Mouse (Mus musculus) liver, embryonic 16.5 days (tissue): ENCODE data around the gene Gm26602. TPM values are rescaled to one million over a fixed set of nuclear protein-coding genes. Genes with fewer than 3 reads are reported as not detected.
"Not testable (repeated sequence)": the region's sequence is repeated elsewhere in the genome, so short reads cannot be mapped to it uniquely, and the experiment has no call there.

Experiments used
- ATAC-seq: fragments of 200-750 bp; cut with Nextera tagmentation; 2 replicates; pipeline ENCODE4 v1.8.0; 2017; ENCODE audit warnings: low read depth, mild to moderate bottlenecking, moderate number of reproducible peaks, moderate library complexity
- H3K27ac ChIP-seq: fragments of 300-500 bp; sonication (generic); 2 replicates; pipeline ENCODE4 v1.5.1; 2014; ENCODE audit warnings: mild to moderate bottlenecking, low read length
- H3K27me3 ChIP-seq: fragments of 300-500 bp; sonication (generic); 2 replicates; pipeline ENCODE4 v1.6.1; 2014; ENCODE audit warnings: low read depth, low read length, mixed read lengths; ENCODE audit not compliant: control insufficient read depth, insufficient read depth
- H3K36me3 ChIP-seq: fragments of 300-500 bp; sonication (generic); 2 replicates; pipeline ENCODE4 v1.6.1; 2014; ENCODE audit warnings: mild to moderate bottlenecking; ENCODE audit not compliant: control insufficient read depth, insufficient read depth
- H3K4me1 ChIP-seq: fragments of 300-500 bp; sonication (generic); 2 replicates; pipeline ENCODE4 v1.6.1; 2014; ENCODE audit warnings: low read depth, low read length, mixed read lengths; ENCODE audit not compliant: control insufficient read depth
- H3K4me2 ChIP-seq: fragments of 300-500 bp; sonication (generic); 2 replicates; pipeline ENCODE4 v1.6.1; 2014; ENCODE audit warnings: low read depth, low read length, mixed read lengths
- H3K4me3 ChIP-seq: fragments of 300-500 bp; sonication (generic); 2 replicates; pipeline ENCODE4 v1.5.1; 2014; ENCODE audit warnings: low read depth, mild to moderate bottlenecking, low read length
- H3K9ac ChIP-seq: fragments of 300-500 bp; sonication (generic); 2 replicates; pipeline ENCODE4 v1.6.1; 2014; ENCODE audit warnings: low read depth, low read length
- H3K9me3 ChIP-seq: fragments of 300-500 bp; sonication (generic); replicated peaks from 2 replicates; pipeline ENCODE4 v1.6.1; 2016; ENCODE audit warnings: low read length; ENCODE audit not compliant: control insufficient read depth
- WGBS: fragments of 180-500 bp; shearing (Covaris S2); extraction: QIAGEN DNeasy Blood & Tissue Kit; methylation state at CpG from one replicate; pipeline ENCODE4 v1.1.7; 2014; ENCODE audit not compliant: insufficient replicate concordance; 5-methylcytosine and 5-hydroxymethylcytosine counted together
- microRNA-seq: library from miRNA; unstranded; fragments of <30 nt; microRNA quantifications from one replicate; pipeline ENCODE4, GENCODE M21; 2016
- polyA plus RNA-seq: library from polyadenylated mRNA; unstranded; fragments of >200 nt; fragmentation: Nextera tagmentation; extraction: Ambion mirVana; gene quantifications from 2 replicates; pipeline ENCODE4 v1.2.1, GENCODE M21; 2015

The Gm26602 gene
- polyA plus RNA-seq, 1 experiment from 2014 or later = not detected

DNA sequence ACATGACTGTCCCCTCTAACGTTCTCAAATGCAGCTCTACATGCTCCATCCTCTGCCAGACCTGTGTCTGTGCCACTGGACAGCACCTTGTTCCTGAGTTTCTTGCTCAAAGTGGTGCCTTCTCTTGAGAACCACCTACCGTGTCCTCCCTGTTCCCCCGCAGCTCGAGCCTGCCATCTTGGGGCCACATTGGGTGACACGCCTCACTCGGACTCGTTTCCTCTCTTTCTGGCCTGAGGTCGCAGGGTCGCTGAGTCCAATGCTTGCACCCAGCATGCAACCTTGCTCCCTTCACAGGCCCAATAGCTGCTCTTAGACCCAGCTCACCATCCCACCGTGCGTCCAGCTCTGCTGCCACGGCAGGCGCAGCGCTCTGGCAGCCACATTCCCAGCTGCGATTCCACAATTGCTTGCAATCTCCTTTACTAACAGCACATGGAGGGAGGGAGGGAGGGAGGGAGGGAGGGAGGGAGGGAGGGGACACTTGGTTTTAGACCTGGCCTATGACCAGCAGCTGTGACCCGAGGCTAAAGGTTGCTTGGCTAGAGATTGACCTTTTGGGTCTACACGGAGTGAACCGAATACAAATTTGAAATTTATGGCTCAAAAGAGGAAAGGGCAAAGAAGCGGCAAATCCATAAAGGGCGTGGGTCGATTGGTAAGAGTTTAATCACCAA lies 47.6 kb downstream of the Gm26602 start:
- H3K27ac ChIP-seq = no peak overlapping the region
- H3K9me3 ChIP-seq = no peaks in the 10 kb centered on the region
- WGBS = 16% methylated on average over 21 of the region's 21 CpGs
- no peak overlapping the region for H3K9ac ChIP-seq
- no peak overlapping the region for H3K4me3 ChIP-seq
- no peak for ATAC-seq
- H3K4me2 ChIP-seq = peak overlapping the region; percentile 19
- H3K27me3 ChIP-seq = no peaks in the 10 kb centered on the region; the same call in 1 of the 2 replicates
- peaks cover 7% of the 10 kb centered on the region; the same call in 1 of the 2 replicates for H3K36me3 ChIP-seq
- H3K4me1 ChIP-seq = peaks cover 16% of the 10 kb centered on the region

GRCm38 (mm10) chr10:79959412-79959811 lies 48.8 kb downstream of the Gm26602 start:
- 26% methylated on average over 10 of the region's 10 CpGs for WGBS
- not testable (repeated sequence) for H3K27me3 ChIP-seq, H3K36me3 ChIP-seq, H3K9ac ChIP-seq, ATAC-seq, H3K9me3 ChIP-seq, H3K27ac ChIP-seq
- H3K4me2 ChIP-seq = peak overlapping the region; percentile 42
- peaks cover 16% of the 10 kb centered on the region for H3K4me1 ChIP-seq
- peak overlapping the region; percentile 85 for H3K4me3 ChIP-seq

DNA sequence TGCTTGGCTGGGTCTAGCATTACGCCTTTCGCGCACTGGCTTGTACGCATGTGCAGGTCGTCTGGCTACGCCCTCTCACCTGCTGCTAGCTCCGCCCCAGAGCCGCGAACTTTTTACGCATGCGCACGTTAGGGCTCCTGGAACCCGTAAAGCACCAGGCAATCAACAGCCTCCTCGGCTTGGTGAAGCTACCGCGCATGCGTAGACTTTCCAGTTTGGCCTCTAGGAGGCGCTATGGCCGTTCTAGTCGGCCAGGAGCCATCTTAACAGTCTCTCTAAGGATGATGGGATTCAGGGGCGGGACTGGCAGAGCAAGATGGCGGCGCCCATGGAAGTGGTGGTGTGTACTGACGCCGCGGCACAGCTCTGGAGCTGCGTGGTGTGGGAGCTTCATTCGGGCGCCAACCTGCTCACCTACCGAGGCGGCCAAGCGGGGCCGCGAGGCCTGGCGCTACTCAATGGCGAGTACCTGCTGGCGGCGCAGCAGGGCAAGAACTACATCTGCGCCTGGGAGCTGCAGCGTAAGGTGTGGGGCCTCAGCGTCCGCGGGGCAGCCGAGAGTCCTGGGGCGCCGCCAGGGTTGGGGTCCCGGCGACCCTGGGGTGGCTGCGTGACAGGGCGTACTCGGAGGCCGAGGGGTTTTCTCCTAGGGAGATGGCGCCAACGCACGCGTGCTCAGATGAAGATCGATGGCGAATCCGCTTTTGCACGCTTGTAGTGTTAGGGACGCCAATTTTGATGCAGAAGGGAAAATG lies 49.4 kb downstream of the Gm26602 start, which contains the start of gene Wdr18:
TSS of gene Wdr18 (plus strand) at position 306 of the 755 bp plus-strand sequence.
- Histone ChIP-seq H3K4me3 (peak within 1 kb of the TSS; percentile 85), H3K4me1 (peaks cover 16% of the 10 kb centered on the region), H3K27me3 (no peaks in the 10 kb centered on the region; the same call in 1 of the 2 replicates), H3K27ac (peak within 1 kb of the TSS; percentile 25; the same call in 1 of the 2 replicates), H3K4me2 (peak within 1 kb of the TSS; percentile 90), H3K36me3 (peaks cover 12% of the 10 kb centered on the region; the same call in 1 of the 2 replicates), H3K9ac (peak within 1 kb of the TSS; percentile 77), H3K9me3 (no peaks in the 10 kb centered on the region)
- ATAC-seq = peak; percentile 93
- WGBS = under 1% methylated on average over 61 of the region's 61 CpGs

Small RNA genes lying within 50 kb of the gene (microRNA-seq; reads per million reads assigned to microRNA genes)
- gene Mir6910 = not detected

Other genes with a start within 250 kb of the Gm26602 start
- gene Madcam1, start 246.3 kb upstream of the Gm26602 start, polyA plus RNA-seq = 0.16 and 0.24 TPM in 2 replicates
- gene Tpgs1, start 241.5 kb upstream of the Gm26602 start, polyA plus RNA-seq = 19.3 and 19.4 TPM in 2 replicates
- 80.5 and 81.5 TPM in 2 replicates for gene Cdc34, start 228.7 kb upstream of the Gm26602 start, polyA plus RNA-seq
- 0.15 and 0.22 TPM in 2 replicates for gene Gzmm, start 221.8 kb upstream of the Gm26602 start, polyA plus RNA-seq
- gene Bsg, start 206.4 kb upstream of the Gm26602 start, polyA plus RNA-seq = 924 and 947 TPM in 2 replicates
- not detected in 2 replicates for gene Hcn2, start 194.2 kb upstream of the Gm26602 start, polyA plus RNA-seq
- gene Polrmt, start 164.3 kb upstream of the Gm26602 start, polyA plus RNA-seq = 13.4 and 14.4 TPM in 2 replicates
- gene Fgf22, start 155.8 kb upstream of the Gm26602 start, polyA plus RNA-seq = not detected in 2 replicates
- gene Rnf126, start 143.9 kb upstream of the Gm26602 start, polyA plus RNA-seq = 17.4 and 26.2 TPM in 2 replicates
- gene Fstl3, start 133.6 kb upstream of the Gm26602 start, polyA plus RNA-seq = 1.0 TPM in 2 replicates
- 6.3 and 7.1 TPM in 2 replicates for gene Prss57, start 119.9 kb upstream of the Gm26602 start, polyA plus RNA-seq
- gene Palm, start 117.3 kb upstream of the Gm26602 start, polyA plus RNA-seq = 7.9 and 8.0 TPM in 2 replicates
- 0.43 and 1.4 TPM in 2 replicates for gene Misp, start 89.9 kb upstream of the Gm26602 start, polyA plus RNA-seq
- 112 and 124 TPM in 2 replicates for gene Ptbp1, start 56.4 kb upstream of the Gm26602 start, polyA plus RNA-seq
- 96.8 and 106 TPM in 2 replicates for gene Prtn3, start 36.4 kb upstream of the Gm26602 start, polyA plus RNA-seq
- gene Plppr3, start 36.2 kb upstream of the Gm26602 start, polyA plus RNA-seq = 4.8 and 5.1 TPM in 2 replicates
- gene Elane, start 24.6 kb upstream of the Gm26602 start, polyA plus RNA-seq = 204 and 208 TPM in 2 replicates
- gene Cfd, start 20.0 kb upstream of the Gm26602 start, polyA plus RNA-seq = not detected in 2 replicates
- 14.7 and 15.3 TPM in 2 replicates for gene Med16, start 1.9 kb upstream of the Gm26602 start, polyA plus RNA-seq
- 0.18 and 0.20 TPM in 2 replicates for gene Kiss1r, start 6.1 kb downstream of the Gm26602 start, polyA plus RNA-seq
- gene R3hdm4, start 10.4 kb downstream of the Gm26602 start, polyA plus RNA-seq = 47.1 and 49.3 TPM in 2 replicates
- 5.1 and 5.8 TPM in 2 replicates for gene Arid3a, start 16.2 kb downstream of the Gm26602 start, polyA plus RNA-seq
- 42.2 and 44.7 TPM in 2 replicates for gene Wdr18, start 49.3 kb downstream of the Gm26602 start, polyA plus RNA-seq
- gene Grin3b, start 59.9 kb downstream of the Gm26602 start, polyA plus RNA-seq = 0.08 TPM in 1 of 2 replicates, not detected in the other
- gene Tmem259, start 73.5 kb downstream of the Gm26602 start, polyA plus RNA-seq = 3.0 and 4.8 TPM in 2 replicates
- 42.5 and 44.9 TPM in 2 replicates for gene Cnn2, start 77.7 kb downstream of the Gm26602 start, polyA plus RNA-seq
- 8.6 and 9.0 TPM in 2 replicates for gene Abca7, start 85.6 kb downstream of the Gm26602 start, polyA plus RNA-seq
- 16.6 and 17.3 TPM in 2 replicates for gene Arhgap45, start 105.8 kb downstream of the Gm26602 start, polyA plus RNA-seq
- 66.8 and 70.1 TPM in 2 replicates for gene Polr2e, start 128.9 kb downstream of the Gm26602 start, polyA plus RNA-seq
- 553 and 567 TPM in 2 replicates for gene Gpx4, start 136.3 kb downstream of the Gm26602 start, polyA plus RNA-seq
- gene Sbno2, start 194.7 kb downstream of the Gm26602 start, polyA plus RNA-seq = 10.3 and 11.8 TPM in 2 replicates
- gene Stk11, start 204.9 kb downstream of the Gm26602 start, polyA plus RNA-seq = 13.2 and 14.4 TPM in 2 replicates
- gene Atp5d, start 227.8 kb downstream of the Gm26602 start, polyA plus RNA-seq = 288 and 309 TPM in 2 replicates
- 0.44 and 0.65 TPM in 2 replicates for gene Cbarp, start 230.0 kb downstream of the Gm26602 start, polyA plus RNA-seq
- 2.3 and 2.6 TPM in 2 replicates for gene Midn, start 237.4 kb downstream of the Gm26602 start, polyA plus RNA-seq